Mouse (Mus musculus) midbrain, embryonic 13.5 days (tissue): ENCODE data around the gene Baiap2l1. TPM values are rescaled to one million over a fixed set of nuclear protein-coding genes. Genes with fewer than 3 reads are reported as not detected.

Experiments used
- ATAC-seq: fragments of 200-750 bp; cut with Nextera tagmentation; 2 replicates; pipeline ENCODE4 v1.8.0; 2017; ENCODE audit warnings: mild to moderate bottlenecking, moderate TSS enrichment, moderate library complexity
- H3K27ac ChIP-seq: fragments of 300-500 bp; sonication (generic); 2 replicates; pipeline ENCODE4 v1.5.1; 2015; ENCODE audit warnings: inconsistent platforms, mild to moderate bottlenecking, moderate library complexity
- H3K27me3 ChIP-seq: fragments of 300-500 bp; sonication (generic); 2 replicates; pipeline ENCODE4 v1.6.1; 2015; ENCODE audit warnings: mild to moderate bottlenecking, inconsistent platforms
- H3K36me3 ChIP-seq: fragments of 300-500 bp; sonication (generic); 2 replicates; pipeline ENCODE4 v1.6.1; 2015; ENCODE audit warnings: mild to moderate bottlenecking, inconsistent platforms
- H3K4me1 ChIP-seq: fragments of 300-500 bp; sonication (generic); replicated peaks from 2 replicates; pipeline ENCODE4 v1.6.1; 2015; ENCODE audit warnings: inconsistent platforms
- H3K4me2 ChIP-seq: fragments of 300-500 bp; sonication (generic); replicated peaks from 2 replicates; pipeline ENCODE4 v1.6.1; 2015; ENCODE audit warnings: moderate library complexity, mild to moderate bottlenecking, inconsistent platforms
- H3K4me3 ChIP-seq: fragments of 300-500 bp; sonication (generic); replicated peaks from 2 replicates; pipeline ENCODE4 v1.5.1; 2015; ENCODE audit warnings: mild to moderate bottlenecking, inconsistent platforms
- H3K9ac ChIP-seq: fragments of 300-500 bp; sonication (generic); replicated peaks from 2 replicates; pipeline ENCODE4 v1.6.1; 2015; ENCODE audit warnings: mild to moderate bottlenecking, inconsistent platforms
- H3K9me3 ChIP-seq: fragments of 300-500 bp; sonication (generic); 2 replicates; pipeline ENCODE4 v1.6.1; 2016; ENCODE audit warnings: mild to moderate bottlenecking, inconsistent platforms
- WGBS: fragments of 180-500 bp; shearing (Covaris S2); methylation state at CpG from one replicate; pipeline ENCODE4 v1.1.7; 2015; 5-methylcytosine and 5-hydroxymethylcytosine counted together
- polyA plus RNA-seq: library from polyadenylated mRNA; unstranded; fragments of >200 nt; fragmentation: Nextera tagmentation; extraction: Ambion mirVana; gene quantifications from 2 replicates; pipeline ENCODE4 v1.2.1, GENCODE M21; 2015

Baiap2l1 gene
- polyA plus RNA-seq, 1 experiment from 2014 or later = 1.5 TPM

DNA sequence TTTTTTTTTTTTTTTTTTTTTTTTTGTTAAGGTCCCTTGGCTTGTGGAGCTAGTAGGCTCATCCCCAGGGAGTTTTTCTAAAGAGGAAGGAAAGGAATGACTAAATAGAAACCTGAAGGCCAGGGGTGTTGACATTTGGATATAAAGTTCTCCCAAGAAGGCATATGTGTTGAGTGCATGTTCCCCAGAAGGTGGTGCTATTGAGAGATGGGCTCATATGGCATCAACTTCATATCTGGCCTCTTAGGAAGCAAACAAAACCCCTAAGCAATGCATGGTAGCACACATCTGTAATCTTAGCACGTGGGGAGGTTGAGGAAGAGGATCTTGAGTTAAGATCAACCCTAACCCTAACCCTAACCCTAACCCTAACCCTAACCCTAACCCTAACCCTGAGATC, 126.5 kb downstream of the Baiap2l1 start:
- no peak for ATAC-seq
- Histone ChIP-seq H3K9ac (no peak overlapping the region), H3K4me1 (no peaks in the 10 kb centered on the region), H3K27me3 (no peaks in the 10 kb centered on the region), H3K27ac (no peak overlapping the region), H3K4me2 (no peak overlapping the region), H3K9me3 (no peaks in the 10 kb centered on the region), H3K36me3 (no peaks in the 10 kb centered on the region), H3K4me3 (no peak overlapping the region)
- 71% methylated on average over 1 of the region's 1 CpGs for WGBS

DNA sequence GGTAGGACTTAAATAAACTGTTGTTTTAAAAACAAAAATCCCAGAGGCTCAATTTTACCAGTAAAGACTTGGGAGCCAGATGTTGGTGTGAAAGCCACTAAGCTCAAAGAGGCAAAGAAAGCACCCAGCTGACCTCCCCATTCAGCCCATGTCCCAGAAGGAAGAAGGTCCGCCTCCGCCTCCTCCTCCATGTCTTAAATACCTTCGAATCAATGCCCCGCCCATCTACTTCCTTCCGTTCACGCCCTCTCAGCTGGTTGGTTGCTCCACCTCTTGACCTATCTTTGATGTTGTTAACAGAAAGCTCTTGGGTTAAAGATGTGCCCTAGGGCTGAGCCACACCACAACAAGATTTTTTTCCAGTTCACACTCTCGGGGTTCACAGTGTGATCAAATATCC, 127.7 kb downstream of the Baiap2l1 start:
- H3K27ac ChIP-seq = no peak overlapping the region
- H3K4me1 ChIP-seq = no peaks in the 10 kb centered on the region
- no peak overlapping the region for H3K4me2 ChIP-seq
- no peaks in the 10 kb centered on the region for H3K27me3 ChIP-seq
- ATAC-seq = no peak
- WGBS = 90% methylated on average over 7 of the region's 7 CpGs
- no peaks in the 10 kb centered on the region for H3K9me3 ChIP-seq
- H3K9ac ChIP-seq = no peak overlapping the region
- no peaks in the 10 kb centered on the region for H3K36me3 ChIP-seq
- H3K4me3 ChIP-seq = no peak overlapping the region

DNA sequence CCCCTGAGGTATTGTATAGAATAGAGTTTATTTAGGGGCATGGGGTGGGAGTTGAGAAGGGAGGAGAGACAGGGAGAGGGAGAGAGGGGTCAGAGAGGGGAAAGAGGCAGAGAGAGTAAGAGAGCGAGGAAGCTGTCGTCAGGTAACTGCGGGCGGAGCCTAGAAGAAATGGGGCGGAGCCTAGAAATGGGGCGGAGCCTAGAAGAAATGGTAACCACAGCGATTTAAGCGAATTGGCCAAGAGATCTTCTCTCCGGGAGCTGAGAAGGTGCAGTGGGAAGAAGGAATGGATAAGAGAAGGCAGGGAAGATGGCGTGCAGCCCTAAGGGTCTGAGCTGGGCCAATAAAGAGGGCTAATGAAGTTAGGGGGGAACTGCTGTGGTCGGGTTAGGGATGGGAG, 131.7 kb downstream of the Baiap2l1 start:
- Histone ChIP-seq H3K9ac (no peak overlapping the region), H3K27ac (no peak overlapping the region), H3K4me1 (peaks cover 25% of the 10 kb centered on the region), H3K36me3 (no peaks in the 10 kb centered on the region), H3K4me3 (no peak overlapping the region), H3K27me3 (no peaks in the 10 kb centered on the region), H3K9me3 (no peaks in the 10 kb centered on the region), H3K4me2 (no peak overlapping the region)
- WGBS = 32% methylated on average over 11 of the region's 11 CpGs
- no peak for ATAC-seq

DNA sequence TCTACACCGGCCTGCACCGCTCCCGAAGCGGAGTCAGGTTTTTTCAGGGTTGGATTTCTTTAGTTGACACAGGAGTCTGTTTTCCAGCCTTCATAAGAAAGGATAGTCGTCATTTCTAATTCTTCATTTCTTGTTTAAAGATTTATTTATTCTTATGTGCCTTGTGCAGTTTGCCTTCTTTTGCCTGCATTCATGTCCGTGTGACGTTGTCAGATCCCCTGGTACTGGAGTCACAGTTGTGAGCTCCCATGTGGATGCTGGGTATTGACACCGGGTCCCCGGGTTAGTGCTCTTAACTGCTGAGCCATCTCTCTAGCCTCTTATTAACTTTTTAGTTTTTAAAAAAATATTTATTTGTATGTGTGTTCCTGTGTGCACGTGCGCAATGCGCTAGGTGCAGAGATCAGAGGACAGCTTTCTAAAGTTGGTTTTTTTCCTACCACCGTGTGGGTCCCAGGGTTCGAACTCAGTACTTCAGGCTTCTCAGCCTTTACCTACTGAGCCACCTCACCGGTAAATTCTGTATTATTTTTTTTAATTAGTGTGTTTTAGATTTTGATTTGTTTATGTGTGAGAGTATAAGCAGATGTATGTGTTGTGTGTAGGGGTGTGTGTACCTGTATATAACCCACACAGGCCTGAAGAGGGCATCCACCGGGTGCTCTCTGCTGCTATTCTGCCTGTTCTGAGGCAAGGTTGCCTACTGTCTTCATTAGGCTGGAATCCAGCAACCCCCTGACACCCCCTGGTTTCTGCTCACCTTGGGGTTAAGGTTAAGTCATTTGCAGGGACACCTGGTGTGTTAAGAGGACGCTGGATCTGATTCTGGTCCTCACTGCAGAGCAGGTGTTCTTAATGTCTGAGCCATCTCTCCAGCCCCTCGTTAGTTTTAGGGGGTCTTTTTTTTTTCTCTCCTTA, 133.8 kb downstream of the Baiap2l1 start:
- Histone ChIP-seq H3K9me3 (no peaks in the 10 kb centered on the region), H3K36me3 (no peaks in the 10 kb centered on the region), H3K27ac (peak overlapping the region; percentile 84), H3K4me2 (peak overlapping the region; percentile 89), H3K4me3 (peak overlapping the region; percentile 82), H3K4me1 (peaks cover 34% of the 10 kb centered on the region), H3K27me3 (no peaks in the 10 kb centered on the region), H3K9ac (peak overlapping the region; percentile 78)
- peak; percentile 31 for ATAC-seq
- WGBS = 27% methylated on average over 18 of the region's 18 CpGs

DNA sequence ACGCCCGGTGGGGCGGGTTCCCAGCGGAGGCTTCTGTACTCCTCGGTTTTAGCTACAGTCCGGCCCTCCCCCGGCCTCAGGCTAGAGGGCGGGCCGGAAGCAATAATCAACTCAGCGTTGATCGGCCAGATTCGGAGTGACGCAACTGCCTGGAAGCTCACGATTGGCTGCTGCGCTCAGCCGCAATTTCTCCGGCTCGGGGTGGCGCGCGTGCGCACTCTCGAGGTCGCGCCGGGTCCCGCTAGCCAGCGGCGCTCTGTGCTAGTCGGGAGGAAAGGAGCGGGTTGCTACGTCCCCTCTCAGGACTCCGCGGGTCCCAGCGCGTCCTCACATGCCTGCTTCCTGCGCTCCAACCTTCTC, 134.4 kb downstream of the Baiap2l1 start, which contains the start of gene Tecpr1:
TSS of gene Tecpr1 (minus strand) at position 113 of the 360 bp plus-strand sequence.
- 1% methylated on average over 37 of the region's 37 CpGs for WGBS
- Histone ChIP-seq H3K4me1 (peaks cover 34% of the 10 kb centered on the region), H3K27me3 (no peaks in the 10 kb centered on the region), H3K9me3 (no peaks in the 10 kb centered on the region), H3K4me2 (peak within 1 kb of the TSS; percentile 89), H3K4me3 (peak within 1 kb of the TSS; percentile 82), H3K27ac (peak within 1 kb of the TSS; percentile 84), H3K36me3 (0 out of 2 replicates have a peak, but pooled peaks cover under 1% of the 10 kb centered on the region), H3K9ac (peak within 1 kb of the TSS; percentile 86)
- ATAC-seq = peak; percentile 98

DNA sequence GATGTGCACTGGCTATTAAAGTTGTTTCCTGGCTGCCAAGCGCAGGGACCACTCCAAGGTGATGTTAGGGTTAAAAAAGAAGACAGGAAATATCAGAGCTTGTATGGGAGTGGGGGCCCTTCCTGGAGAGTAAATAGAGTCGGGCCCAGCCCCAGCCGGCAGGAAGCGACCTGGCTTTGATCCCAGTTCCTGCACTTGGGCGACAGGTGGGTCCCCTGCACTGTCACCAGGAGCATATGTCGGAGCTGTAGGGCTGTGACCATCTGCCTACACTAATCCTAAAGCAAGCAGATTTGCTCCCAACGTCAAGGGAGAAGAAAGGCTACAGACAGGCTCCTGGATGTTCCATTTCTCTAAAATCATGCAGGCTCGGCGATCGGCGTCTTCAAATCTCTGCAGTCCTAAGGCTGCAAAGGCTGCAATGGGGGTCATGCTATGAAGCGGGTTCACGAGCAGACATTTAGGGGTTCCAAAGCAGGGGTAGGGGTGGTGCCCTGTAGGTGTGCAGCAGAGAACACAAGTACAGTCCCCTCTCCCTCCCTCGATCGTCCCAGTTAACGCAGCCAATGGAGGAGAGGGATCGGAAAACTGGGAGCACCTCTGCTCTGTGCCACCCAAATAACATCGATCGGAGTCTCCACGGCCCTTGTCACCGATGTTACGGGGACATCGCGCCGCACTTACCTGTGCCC, 135.0 kb downstream of the Baiap2l1 start:
- Histone ChIP-seq H3K27me3 (no peaks in the 10 kb centered on the region), H3K9ac (peak overlapping the region; percentile 86), H3K36me3 (peaks cover 5% of the 10 kb centered on the region; the same call in 1 of the 2 replicates), H3K4me2 (peak overlapping the region; percentile 89), H3K9me3 (no peaks in the 10 kb centered on the region), H3K27ac (peak overlapping the region; percentile 72), H3K4me3 (peak overlapping the region; percentile 82), H3K4me1 (peaks cover 34% of the 10 kb centered on the region)
- WGBS = 3% methylated on average over 25 of the region's 25 CpGs
- peak; percentile 88 for ATAC-seq

DNA sequence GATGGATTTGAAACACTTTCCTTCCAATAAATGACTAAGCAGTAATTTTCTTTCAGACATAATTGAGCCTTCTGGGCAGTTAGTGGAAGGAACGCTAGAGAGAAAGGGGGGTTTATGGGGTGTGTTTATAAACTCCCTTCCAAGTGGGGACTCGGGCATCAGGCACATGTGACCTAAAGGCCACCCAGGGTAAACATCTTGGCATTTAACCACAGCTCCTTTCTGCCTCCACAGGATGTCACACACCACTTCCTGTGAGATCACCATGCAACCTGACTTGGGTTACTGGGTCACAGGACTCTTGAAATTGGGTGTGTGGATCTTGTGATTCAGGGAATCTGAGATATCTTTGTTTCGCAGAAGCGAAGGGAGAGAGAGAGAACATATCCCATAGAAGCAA, 136.6 kb downstream of the Baiap2l1 start:
- Histone ChIP-seq H3K36me3 (peaks cover 19% of the 10 kb centered on the region), H3K9me3 (no peaks in the 10 kb centered on the region), H3K27me3 (no peaks in the 10 kb centered on the region), H3K9ac (no peak overlapping the region), H3K4me1 (peaks cover 34% of the 10 kb centered on the region), H3K4me3 (no peak overlapping the region), H3K4me2 (no peak overlapping the region), H3K27ac (no peak overlapping the region)
- WGBS = 83% methylated on average over 4 of the region's 4 CpGs
- ATAC-seq = no peak

DNA sequence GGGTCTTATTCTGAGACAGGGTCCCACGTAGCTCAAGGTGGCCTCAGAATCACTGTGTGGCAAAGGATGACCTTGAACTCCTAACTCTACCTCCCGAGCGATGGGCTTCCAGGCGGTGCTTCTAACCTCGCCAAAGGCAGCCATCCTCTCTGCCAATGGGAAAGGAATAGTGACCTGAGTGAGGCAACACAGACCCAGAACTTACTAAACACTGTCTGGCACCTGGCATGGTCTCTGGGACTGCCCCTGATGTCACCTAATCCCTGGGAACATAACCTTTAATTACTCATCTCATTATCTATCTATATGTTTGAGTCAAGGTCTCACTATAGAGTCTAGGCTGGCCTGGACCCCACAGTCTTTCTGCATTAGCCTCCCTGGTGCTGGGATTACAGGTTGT, 138.0 kb downstream of the Baiap2l1 start:
- no peaks in the 10 kb centered on the region for H3K9me3 ChIP-seq
- ATAC-seq = no peak
- H3K27me3 ChIP-seq = no peaks in the 10 kb centered on the region
- no peak overlapping the region for H3K27ac ChIP-seq
- peaks cover 32% of the 10 kb centered on the region for H3K36me3 ChIP-seq
- H3K9ac ChIP-seq = no peak overlapping the region
- H3K4me1 ChIP-seq = peaks cover 34% of the 10 kb centered on the region
- H3K4me2 ChIP-seq = no peak overlapping the region
- WGBS = 90% methylated on average over 5 of the region's 5 CpGs
- H3K4me3 ChIP-seq = no peak overlapping the region

DNA sequence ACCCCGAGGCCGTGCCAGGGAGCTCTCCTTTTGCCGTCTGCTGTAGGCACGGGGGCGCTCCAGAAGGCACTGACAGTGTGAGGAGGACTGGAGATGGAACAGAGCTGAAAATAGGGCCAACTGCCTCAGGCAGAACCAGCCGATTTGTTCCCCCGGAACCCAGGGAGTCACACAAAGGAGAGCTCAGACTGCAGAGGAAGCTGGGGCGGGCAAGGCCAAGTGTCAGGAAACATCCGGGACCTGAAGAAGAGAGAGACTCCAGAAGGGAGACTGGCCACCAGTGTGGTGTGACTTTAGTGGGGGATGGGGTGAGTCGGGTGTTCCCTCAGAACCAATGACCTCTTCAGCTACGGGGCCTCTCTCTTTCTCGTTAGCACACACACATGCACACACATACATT, 138.6 kb downstream of the Baiap2l1 start:
- no peaks in the 10 kb centered on the region for H3K27me3 ChIP-seq
- H3K4me1 ChIP-seq = peaks cover 30% of the 10 kb centered on the region
- H3K9me3 ChIP-seq = no peaks in the 10 kb centered on the region
- 77% methylated on average over 12 of the region's 12 CpGs for WGBS
- H3K27ac ChIP-seq = no peak overlapping the region
- H3K4me3 ChIP-seq = no peak overlapping the region
- no peak overlapping the region for H3K4me2 ChIP-seq
- ATAC-seq = no peak
- peaks cover 37% of the 10 kb centered on the region for H3K36me3 ChIP-seq
- H3K9ac ChIP-seq = no peak overlapping the region

DNA sequence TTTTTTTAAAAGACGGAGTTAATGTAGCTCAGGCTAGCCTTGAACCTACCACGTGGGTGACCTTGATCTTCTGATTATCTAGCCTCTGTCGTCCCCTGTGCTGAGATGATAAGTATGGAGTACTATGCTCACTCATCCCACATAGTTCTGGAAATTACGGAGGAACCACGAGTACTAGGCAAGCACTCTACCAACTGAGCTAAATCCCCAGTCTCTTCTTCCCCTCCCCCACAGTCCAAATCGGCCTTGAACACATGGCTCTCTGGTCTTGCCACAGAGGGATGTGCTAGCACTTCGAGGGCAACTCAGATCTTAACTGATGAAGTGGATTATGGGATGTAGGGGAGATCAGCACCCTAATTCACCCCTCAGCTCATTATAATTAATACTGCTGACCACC, 139.9 kb downstream of the Baiap2l1 start:
- no peaks in the 10 kb centered on the region for H3K9me3 ChIP-seq
- H3K4me1 ChIP-seq = peaks cover 26% of the 10 kb centered on the region
- H3K4me2 ChIP-seq = no peak overlapping the region
- 92% methylated on average over 7 of the region's 7 CpGs for WGBS
- H3K36me3 ChIP-seq = peaks cover 49% of the 10 kb centered on the region
- no peaks in the 10 kb centered on the region for H3K27me3 ChIP-seq
- H3K4me3 ChIP-seq = no peak overlapping the region
- no peak for ATAC-seq
- H3K27ac ChIP-seq = no peak overlapping the region
- no peak overlapping the region for H3K9ac ChIP-seq

DNA sequence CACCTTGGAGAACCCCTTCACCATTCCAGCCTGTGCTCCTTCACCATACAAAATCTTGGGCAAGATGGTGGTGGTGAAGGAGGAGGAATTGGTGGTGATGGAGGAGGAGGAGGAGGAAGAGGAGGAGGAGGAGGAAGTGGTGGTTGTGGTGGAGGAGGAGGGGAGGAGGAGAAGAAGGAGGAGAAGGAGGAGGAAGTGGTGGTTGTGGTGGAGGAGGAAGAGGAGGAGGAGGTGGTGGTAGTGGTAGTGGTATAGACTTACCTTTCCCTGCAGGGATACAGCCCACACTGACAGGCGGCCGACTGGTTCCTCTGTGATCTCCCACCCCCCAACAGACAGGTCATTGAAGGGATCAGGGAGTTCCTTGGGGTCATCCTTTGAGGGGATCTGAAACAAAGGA, 141.9 kb downstream of the Baiap2l1 start:
- ATAC-seq = no peak
- H3K27me3 ChIP-seq = no peaks in the 10 kb centered on the region
- 80% methylated on average over 2 of the region's 2 CpGs for WGBS
- H3K9ac ChIP-seq = no peak overlapping the region
- H3K4me1 ChIP-seq = peaks cover 8% of the 10 kb centered on the region; the same call in 1 of the 2 replicates
- peaks cover 68% of the 10 kb centered on the region for H3K36me3 ChIP-seq
- H3K4me2 ChIP-seq = no peak overlapping the region
- no peaks in the 10 kb centered on the region for H3K9me3 ChIP-seq
- no peak overlapping the region for H3K4me3 ChIP-seq
- H3K27ac ChIP-seq = no peak overlapping the region
